Mouse (Mus musculus): ENCODE measurements around the gene Qk. TPM values are rescaled to one million over a fixed set of nuclear protein-coding genes. Genes with fewer than 3 reads are reported as not detected.

Qk gene
- polyA plus RNA-seq, 1 experiment from 2014 or later = 24.2 TPM

- Histone ChIP-seq H3K9me3 (replicated peaks) (no peaks in the 10 kb centered on the region), H3K27ac (no peak overlapping the region), H3K4me3 (no peak overlapping the region), H3K4me1 (peaks cover 10% of the 10 kb centered on the region; the same call in 1 of the 2 replicates), H3K36me3 (peaks cover 21% of the 10 kb centered on the region; the same call in 1 of the 2 replicates), H3K27me3 (ENCODE audit: low read depth, poor library complexity, severe bottlenecking) (no peaks in the 10 kb centered on the region)
- no peak for DNase-seq (ENCODE audit: low spot score)
- 89% methylated on average over 2 of the region's 2 CpGs for WGBS
Observed at GRCm38 (mm10) chr17:10284772-10285171, 34.9 kb downstream of the Qk start.

GRCm38 (mm10) chr17:10279532-10279931 is 40.1 kb downstream of the Qk start:
- Histone ChIP-seq H3K4me3 (no peak overlapping the region), H3K36me3 (peaks cover 30% of the 10 kb centered on the region)
- 84% methylated on average over 2 of the region's 2 CpGs for WGBS

GRCm38 (mm10) chr17:10269518-10269917 is 50.1 kb downstream of the Qk start:
- Histone ChIP-seq H3K4me3 (no peak overlapping the region), H3K36me3 (peaks cover 15% of the 10 kb centered on the region), H3K4me1 (no peaks in the 10 kb centered on the region), H3K9me3 (replicated peaks) (no peaks in the 10 kb centered on the region), H3K27me3 (ENCODE audit: low read depth, poor library complexity, severe bottlenecking) (no peaks in the 10 kb centered on the region), H3K27ac (no peak overlapping the region)
- no peak for DNase-seq (ENCODE audit: low spot score)
- WGBS = 94% methylated on average over 3 of the region's 3 CpGs

More at GRCm38 (mm10) chr17:10279532-10279931, 40.1 kb downstream of the Qk start:
- H3K27ac ChIP-seq = no peak overlapping the region
- no peaks in the 10 kb centered on the region for H3K27me3 ChIP-seq (ENCODE audit: low read depth, poor library complexity, severe bottlenecking)
- no peaks in the 10 kb centered on the region for H3K9me3 ChIP-seq (replicated peaks)
- H3K4me1 ChIP-seq = no peaks in the 10 kb centered on the region
- no peak for DNase-seq (ENCODE audit: low spot score)

- Histone ChIP-seq H3K27me3 (ENCODE audit: low read depth, poor library complexity, severe bottlenecking) (no peaks in the 10 kb centered on the region), H3K4me3 (no peak overlapping the region), H3K4me1 (no peaks in the 10 kb centered on the region), H3K9me3 (replicated peaks) (no peaks in the 10 kb centered on the region), H3K27ac (no peak overlapping the region), H3K36me3 (peaks cover 15% of the 10 kb centered on the region)
- WGBS = 82% methylated on average over 1 of the region's 1 CpGs
- DNase-seq (ENCODE audit: low spot score) = no peak
Observed at GRCm38 (mm10) chr17:10268468-10268867, 51.2 kb downstream of the Qk start.

GRCm38 (mm10) chr17:10266207-10266606 is 53.4 kb downstream of the Qk start:
- Histone ChIP-seq H3K27me3 (ENCODE audit: low read depth, poor library complexity, severe bottlenecking) (no peaks in the 10 kb centered on the region), H3K4me1 (no peaks in the 10 kb centered on the region), H3K9me3 (replicated peaks) (no peaks in the 10 kb centered on the region), H3K27ac (no peak overlapping the region), H3K4me3 (no peak overlapping the region), H3K36me3 (peaks cover 11% of the 10 kb centered on the region)
- DNase-seq (ENCODE audit: low spot score) = no peak
- 89% methylated on average over 4 of the region's 4 CpGs for WGBS

GRCm38 (mm10) chr17:10251252-10251958 is 68.2 kb downstream of the Qk start:
- no peak overlapping the region for H3K27ac ChIP-seq
- no peak for DNase-seq (ENCODE audit: low spot score)
- no peak overlapping the region for H3K4me3 ChIP-seq
- no peaks in the 10 kb centered on the region for H3K4me1 ChIP-seq
- H3K9me3 ChIP-seq (replicated peaks) = no peaks in the 10 kb centered on the region
- H3K27me3 ChIP-seq (ENCODE audit: low read depth, poor library complexity, severe bottlenecking) = no peaks in the 10 kb centered on the region
- H3K36me3 ChIP-seq = 0 out of 2 replicates have a peak, but pooled peaks cover 4% of the 10 kb centered on the region
- WGBS = 82% methylated on average over 4 of the region's 4 CpGs

GRCm38 (mm10) chr17:10240081-10240480 is 79.6 kb downstream of the Qk start:
- 96% methylated on average over 1 of the region's 1 CpGs for WGBS
- H3K4me3 ChIP-seq = no peak overlapping the region

GRCm38 (mm10) chr17:10236595-10236994 is 83.1 kb downstream of the Qk start:
- no peak overlapping the region for H3K4me3 ChIP-seq

More at GRCm38 (mm10) chr17:10240081-10240480, 79.6 kb downstream of the Qk start:
- H3K27ac ChIP-seq = no peak overlapping the region
- DNase-seq (ENCODE audit: low spot score) = no peak
- no peaks in the 10 kb centered on the region for H3K27me3 ChIP-seq (ENCODE audit: low read depth, poor library complexity, severe bottlenecking)
- H3K4me1 ChIP-seq = no peaks in the 10 kb centered on the region
- H3K36me3 ChIP-seq = peaks cover 23% of the 10 kb centered on the region
- H3K9me3 ChIP-seq (replicated peaks) = no peaks in the 10 kb centered on the region

GRCm38 (mm10) chr17:10232406-10232805 is 87.2 kb downstream of the Qk start:
- Histone ChIP-seq H3K4me3 (no peak overlapping the region), H3K36me3 (peaks cover 16% of the 10 kb centered on the region), H3K27ac (no peak overlapping the region), H3K9me3 (replicated peaks) (no peaks in the 10 kb centered on the region), H3K27me3 (ENCODE audit: low read depth, poor library complexity, severe bottlenecking) (no peaks in the 10 kb centered on the region), H3K4me1 (no peaks in the 10 kb centered on the region)
- WGBS = 98% methylated on average over 3 of the region's 3 CpGs
- no peak for DNase-seq (ENCODE audit: low spot score)

More at GRCm38 (mm10) chr17:10236595-10236994, 83.1 kb downstream of the Qk start:
- no peak overlapping the region for H3K27ac ChIP-seq
- 95% methylated on average over 2 of the region's 2 CpGs for WGBS
- H3K27me3 ChIP-seq (ENCODE audit: low read depth, poor library complexity, severe bottlenecking) = no peaks in the 10 kb centered on the region
- no peaks in the 10 kb centered on the region for H3K4me1 ChIP-seq
- peaks cover 27% of the 10 kb centered on the region for H3K36me3 ChIP-seq
- no peak for DNase-seq (ENCODE audit: low spot score)
- H3K9me3 ChIP-seq (replicated peaks) = no peaks in the 10 kb centered on the region

- no peak overlapping the region for H3K4me3 ChIP-seq
- no peaks in the 10 kb centered on the region for H3K27me3 ChIP-seq (ENCODE audit: low read depth, poor library complexity, severe bottlenecking)
- H3K9me3 ChIP-seq (replicated peaks) = no peaks in the 10 kb centered on the region
- no peaks in the 10 kb centered on the region for H3K4me1 ChIP-seq
- H3K27ac ChIP-seq = no peak overlapping the region
- H3K36me3 ChIP-seq = no peaks in the 10 kb centered on the region
- WGBS = 70% methylated on average over 3 of the region's 3 CpGs
- no peak for DNase-seq (ENCODE audit: low spot score)
Observed at GRCm38 (mm10) chr17:10227798-10228538, 91.7 kb downstream of the Qk start.

- no peak overlapping the region for H3K27ac ChIP-seq
- H3K9me3 ChIP-seq (replicated peaks) = no peaks in the 10 kb centered on the region
- H3K36me3 ChIP-seq = peaks cover 34% of the 10 kb centered on the region
- H3K27me3 ChIP-seq (ENCODE audit: low read depth, poor library complexity, severe bottlenecking) = no peaks in the 10 kb centered on the region
- H3K4me3 ChIP-seq = no peak overlapping the region
- no peaks in the 10 kb centered on the region for H3K4me1 ChIP-seq
- DNase-seq (ENCODE audit: low spot score) = no peak
- 86% methylated on average over 5 of the region's 5 CpGs for WGBS
Observed at GRCm38 (mm10) chr17:10216164-10216563, 103.5 kb downstream of the Qk start.

GRCm38 (mm10) chr17:10209154-10209777 is 110.4 kb downstream of the Qk start:
- Histone ChIP-seq H3K36me3 (peaks cover 30% of the 10 kb centered on the region), H3K27me3 (ENCODE audit: low read depth, poor library complexity, severe bottlenecking) (no peaks in the 10 kb centered on the region), H3K4me1 (no peaks in the 10 kb centered on the region), H3K9me3 (replicated peaks) (no peaks in the 10 kb centered on the region), H3K27ac (no peak overlapping the region), H3K4me3 (no peak overlapping the region)
- DNase-seq (ENCODE audit: low spot score) = no peak
- WGBS = 39% methylated on average over 12 of the region's 12 CpGs

- no peak for DNase-seq (ENCODE audit: low spot score)
- peaks cover 23% of the 10 kb centered on the region; the same call in 1 of the 2 replicates for H3K36me3 ChIP-seq
- no peaks in the 10 kb centered on the region for H3K9me3 ChIP-seq (replicated peaks)
- no peak overlapping the region for H3K4me3 ChIP-seq
- WGBS = 96% methylated on average over 2 of the region's 2 CpGs
- no peak overlapping the region for H3K27ac ChIP-seq
- no peaks in the 10 kb centered on the region for H3K4me1 ChIP-seq
- H3K27me3 ChIP-seq (ENCODE audit: low read depth, poor library complexity, severe bottlenecking) = no peaks in the 10 kb centered on the region
Observed at GRCm38 (mm10) chr17:10198662-10199061, 121.0 kb downstream of the Qk start.
